Mouse (Mus musculus) G1E (cell line): ENCODE results near the gene Gm11985.

Experiments
- CTCF ChIP-seq: IDR thresholded peaks from 2 replicates; pipeline ENCODE4 v1.5.1; 2012; ENCODE audit warnings: low read depth, low read length, inconsistent platforms, mixed read lengths
- GATA1 ChIP-seq: IDR thresholded peaks from 2 replicates; pipeline ENCODE4 v1.6.1; 2012; ENCODE audit warnings: borderline replicate concordance, low read length, inconsistent platforms, mixed read lengths
- POLR2AphosphoS5 ChIP-seq: IDR thresholded peaks from 2 replicates; pipeline ENCODE4 v1.6.1; 2012; ENCODE audit warnings: low read depth, low read length, inconsistent platforms; ENCODE audit not compliant: insufficient replicate concordance
- TAL1 ChIP-seq: conservative IDR thresholded peaks from 2 replicates; pipeline ENCODE4 v1.6.1; 2012; ENCODE audit warnings: low read depth, low read length, inconsistent platforms, mixed read lengths

DNA sequence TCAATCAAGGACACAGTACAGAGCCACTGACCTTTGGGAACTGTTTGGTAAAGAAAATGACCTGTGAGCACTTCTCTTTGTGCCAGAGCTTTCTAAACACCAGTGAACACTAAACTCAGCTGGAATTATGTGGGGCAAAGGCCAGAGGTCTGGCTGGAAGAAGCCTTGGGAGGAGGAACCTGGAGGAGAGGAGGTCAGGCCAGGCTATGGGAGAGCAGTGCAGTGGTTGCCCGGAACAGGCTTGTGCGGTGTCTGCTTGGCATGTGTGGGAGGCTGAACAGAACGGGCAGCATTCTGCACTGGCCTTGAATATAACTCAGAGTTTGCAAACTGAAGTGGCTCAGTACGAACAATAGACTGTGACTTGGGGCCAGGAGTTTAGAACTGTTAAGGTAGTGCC is 41.6 kb upstream of the Gm11985 start:
- no peak for TF ChIP-seq CTCF
- TF ChIP-seq POLR2AphosphoS5 = no peak
- TF ChIP-seq GATA1 = no peak
- TF ChIP-seq TAL1 = no peak
